Mouse (Mus musculus) MEL (cell line): ENCODE data around the gene Sppl3.

ENCODE experiments used
- E2F4 ChIP-seq: IDR thresholded peaks from 2 replicates; pipeline ENCODE4 v1.6.1; 2011; ENCODE audit warnings: low read depth, low read length, improper control_type of control experiment, borderline replicate concordance
- ELF1 ChIP-seq: IDR thresholded peaks from 2 replicates; pipeline ENCODE4 v1.6.1; 2014; ENCODE audit warnings: low read depth, mild to moderate bottlenecking, inconsistent platforms, low read length, improper control_type of control experiment, moderate library complexity
- GATA1 ChIP-seq: IDR thresholded peaks from 2 replicates; pipeline ENCODE4 v1.6.1; 2011; ENCODE audit warnings: low read depth, low read length, improper control_type of control experiment
- JUND ChIP-seq: IDR thresholded peaks from 2 replicates; pipeline ENCODE4 v1.6.1; 2011; ENCODE audit warnings: low read depth, mild to moderate bottlenecking, improper control_type of control experiment, low read length

DNA sequence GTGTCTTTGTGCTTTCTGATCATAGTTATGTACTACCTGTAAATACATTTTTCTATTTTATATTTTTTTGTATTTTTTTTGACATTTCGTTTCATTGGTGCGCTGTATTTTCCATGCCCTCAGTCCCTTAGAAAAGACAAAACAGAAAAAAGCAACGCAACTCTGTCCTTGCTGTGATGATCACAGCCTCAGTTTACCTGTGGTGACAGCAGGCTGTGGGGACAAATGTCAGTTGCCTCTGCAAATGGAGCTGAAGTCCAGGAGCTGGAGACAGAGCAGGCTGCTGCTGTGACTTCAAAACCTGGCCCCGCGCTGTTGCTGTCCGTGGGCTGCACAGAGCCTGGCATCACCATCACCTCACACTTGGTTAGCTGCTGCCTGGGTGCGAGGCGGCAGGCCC, 87.3 kb downstream of the Sppl3 start, which contains the start of gene Gm10401:
- TF ChIP-seq JUND (no peak), GATA1 (no peak), E2F4 (no peak), ELF1 (no peak)
